Mouse (Mus musculus): ENCODE measurements around the gene Ucp3. TPM values are rescaled to one million over a fixed set of nuclear protein-coding genes. Genes with fewer than 3 reads are reported as not detected.
A peak's percentile ranks its signal among the peaks of the same experiment; 100 is the strongest.

Ucp3 gene
- polyA plus RNA-seq (2012; ENCODE audit: insufficient read depth, insufficient read length, missing spikeins): 61.6 and 107 TPM in 2 replicates

- 0 out of 2 replicates have a peak, but pooled peaks cover 4% of the 10 kb centered on the region for H3K4me1 ChIP-seq (ENCODE audit: control insufficient read depth, insufficient read depth, insufficient read length, low read length)
Measured at GRCm38 (mm10) chr7:100472777-100473176, at the start of gene Ucp3. Gene Ucp3 (plus strand): TSS chr7:100472990.

GRCm38 (mm10) chr7:100425795-100426194 is 47.0 kb upstream of the Ucp3 start:
- H3K4me3 ChIP-seq (ENCODE audit: insufficient read depth, low read depth, low read length): no peak overlapping the region
- H3K4me1 ChIP-seq (ENCODE audit: control insufficient read depth, insufficient read depth, insufficient read length, low read length): no peaks in the 10 kb centered on the region; the same call in 1 of the 2 replicates
- no peak overlapping the region for H3K27ac ChIP-seq (replicated peaks; ENCODE audit: low read depth, low read length)

More at GRCm38 (mm10) chr7:100472777-100473176, at the start of gene Ucp3:
- H3K27ac ChIP-seq (replicated peaks; ENCODE audit: low read depth, low read length): peak within 1 kb of the TSS; percentile 98
- H3K4me3 ChIP-seq (ENCODE audit: insufficient read depth, low read depth, low read length): peak within 1 kb of the TSS; percentile 61

- H3K4me3 ChIP-seq (ENCODE audit: insufficient read depth, low read depth, low read length): no peak overlapping the region
- H3K4me1 ChIP-seq (ENCODE audit: control insufficient read depth, insufficient read depth, insufficient read length, low read length): peaks cover 12% of the 10 kb centered on the region
- H3K27ac ChIP-seq (replicated peaks; ENCODE audit: low read depth, low read length): no peak overlapping the region
Measured at GRCm38 (mm10) chr7:100429102-100429501, 43.7 kb upstream of the Ucp3 start.

GRCm38 (mm10) chr7:100429911-100430310 is 42.9 kb upstream of the Ucp3 start:
- H3K27ac ChIP-seq (replicated peaks; ENCODE audit: low read depth, low read length): peak overlapping the region; percentile 66
- peaks cover 13% of the 10 kb centered on the region for H3K4me1 ChIP-seq (ENCODE audit: control insufficient read depth, insufficient read depth, insufficient read length, low read length)
- H3K4me3 ChIP-seq (ENCODE audit: insufficient read depth, low read depth, low read length): no peak overlapping the region

- no peak overlapping the region for H3K4me3 ChIP-seq (ENCODE audit: insufficient read depth, low read depth, low read length)
- H3K4me1 ChIP-seq (ENCODE audit: control insufficient read depth, insufficient read depth, insufficient read length, low read length): peaks cover 13% of the 10 kb centered on the region
- H3K27ac ChIP-seq (replicated peaks; ENCODE audit: low read depth, low read length): peak overlapping the region; percentile 84
Measured at GRCm38 (mm10) chr7:100431103-100431502, 41.7 kb upstream of the Ucp3 start.

- no peak overlapping the region for H3K4me3 ChIP-seq (ENCODE audit: insufficient read depth, low read depth, low read length)
- H3K27ac ChIP-seq (replicated peaks; ENCODE audit: low read depth, low read length): peak overlapping the region; percentile 74; the same call in 1 of the 2 replicates
- peaks cover 13% of the 10 kb centered on the region for H3K4me1 ChIP-seq (ENCODE audit: control insufficient read depth, insufficient read depth, insufficient read length, low read length)
Measured at GRCm38 (mm10) chr7:100433295-100433694, 39.5 kb upstream of the Ucp3 start.

- no peak overlapping the region for H3K27ac ChIP-seq (replicated peaks; ENCODE audit: low read depth, low read length)
- H3K4me3 ChIP-seq (ENCODE audit: insufficient read depth, low read depth, low read length): no peak overlapping the region
- H3K4me1 ChIP-seq (ENCODE audit: control insufficient read depth, insufficient read depth, insufficient read length, low read length): no peaks in the 10 kb centered on the region
Measured at GRCm38 (mm10) chr7:100443728-100444127, 29.1 kb upstream of the Ucp3 start.

GRCm38 (mm10) chr7:100446271-100446670 is 26.5 kb upstream of the Ucp3 start:
- Histone ChIP-seq H3K4me1 (ENCODE audit: control insufficient read depth, insufficient read depth, insufficient read length, low read length) (no peaks in the 10 kb centered on the region), H3K4me3 (ENCODE audit: insufficient read depth, low read depth, low read length) (no peak overlapping the region), H3K27ac (replicated peaks; ENCODE audit: low read depth, low read length) (no peak overlapping the region)

GRCm38 (mm10) chr7:100448530-100448929 is 24.3 kb upstream of the Ucp3 start:
- H3K4me3 ChIP-seq (ENCODE audit: insufficient read depth, low read depth, low read length): no peak overlapping the region
- no peak overlapping the region for H3K27ac ChIP-seq (replicated peaks; ENCODE audit: low read depth, low read length)
- no peaks in the 10 kb centered on the region for H3K4me1 ChIP-seq (ENCODE audit: control insufficient read depth, insufficient read depth, insufficient read length, low read length)

GRCm38 (mm10) chr7:100448985-100449384 is 23.8 kb upstream of the Ucp3 start:
- no peaks in the 10 kb centered on the region for H3K4me1 ChIP-seq (ENCODE audit: control insufficient read depth, insufficient read depth, insufficient read length, low read length)
- H3K27ac ChIP-seq (replicated peaks; ENCODE audit: low read depth, low read length): no peak overlapping the region
- H3K4me3 ChIP-seq (ENCODE audit: insufficient read depth, low read depth, low read length): no peak overlapping the region

GRCm38 (mm10) chr7:100458153-100458552 is 14.6 kb upstream of the Ucp3 start:
- no peak overlapping the region for H3K4me3 ChIP-seq (ENCODE audit: insufficient read depth, low read depth, low read length)
- peaks cover 21% of the 10 kb centered on the region for H3K4me1 ChIP-seq (ENCODE audit: control insufficient read depth, insufficient read depth, insufficient read length, low read length)
- no peak overlapping the region for H3K27ac ChIP-seq (replicated peaks; ENCODE audit: low read depth, low read length)

GRCm38 (mm10) chr7:100459862-100460261 is 12.9 kb upstream of the Ucp3 start:
- Histone ChIP-seq H3K4me3 (ENCODE audit: insufficient read depth, low read depth, low read length) (no peak overlapping the region), H3K4me1 (ENCODE audit: control insufficient read depth, insufficient read depth, insufficient read length, low read length) (peaks cover 27% of the 10 kb centered on the region), H3K27ac (replicated peaks; ENCODE audit: low read depth, low read length) (peak overlapping the region; percentile 65; the same call in 1 of the 2 replicates)

GRCm38 (mm10) chr7:100461621-100462151 is 11.1 kb upstream of the Ucp3 start:
- Histone ChIP-seq H3K4me3 (ENCODE audit: insufficient read depth, low read depth, low read length) (no peak overlapping the region), H3K27ac (replicated peaks; ENCODE audit: low read depth, low read length) (peak overlapping the region; percentile 99), H3K4me1 (ENCODE audit: control insufficient read depth, insufficient read depth, insufficient read length, low read length) (peaks cover 36% of the 10 kb centered on the region)

- Histone ChIP-seq H3K4me1 (ENCODE audit: control insufficient read depth, insufficient read depth, insufficient read length, low read length) (peaks cover 38% of the 10 kb centered on the region), H3K27ac (replicated peaks; ENCODE audit: low read depth, low read length) (peak overlapping the region; percentile 15; the same call in 1 of the 2 replicates), H3K4me3 (ENCODE audit: insufficient read depth, low read depth, low read length) (no peak overlapping the region)
Measured at GRCm38 (mm10) chr7:100463194-100463593, 9.6 kb upstream of the Ucp3 start.

GRCm38 (mm10) chr7:100463757-100464156 is 9.0 kb upstream of the Ucp3 start:
- peaks cover 38% of the 10 kb centered on the region for H3K4me1 ChIP-seq (ENCODE audit: control insufficient read depth, insufficient read depth, insufficient read length, low read length)
- peak overlapping the region; percentile 47; the same call in 1 of the 2 replicates for H3K27ac ChIP-seq (replicated peaks; ENCODE audit: low read depth, low read length)
- H3K4me3 ChIP-seq (ENCODE audit: insufficient read depth, low read depth, low read length): no peak overlapping the region

GRCm38 (mm10) chr7:100464248-100464647 is 8.5 kb upstream of the Ucp3 start:
- H3K27ac ChIP-seq (replicated peaks; ENCODE audit: low read depth, low read length): peak overlapping the region; percentile 47

More at GRCm38 (mm10) chr7:100464248-100464647, 8.5 kb upstream of the Ucp3 start:
- H3K4me3 ChIP-seq (ENCODE audit: insufficient read depth, low read depth, low read length): no peak overlapping the region
- peaks cover 38% of the 10 kb centered on the region for H3K4me1 ChIP-seq (ENCODE audit: control insufficient read depth, insufficient read depth, insufficient read length, low read length)

Measured in brown adipose tissue, adult 24 weeks (tissue).